Mouse (Mus musculus) frontal cortex, postnatal 14 days (tissue): ENCODE results near the gene Dmc1.

Experiments used
- DNase-seq, 2 experiments: peaks; one replicate each; pipeline ENCODE4 v3.0.0; 2022; ENCODE audit warnings: low spot score in 2 of 2

Dmc1 gene

GRCm38 (mm10) chr15:79562417-79562816 is 42.5 kb downstream of the Dmc1 start:
- DNase-seq: peak; percentile 28 to 47

GRCm38 (mm10) chr15:79559649-79560048 is 45.3 kb downstream of the Dmc1 start:
- no peak for DNase-seq

- DNase-seq: no peak
Observed at GRCm38 (mm10) chr15:79552566-79552965, 52.3 kb downstream of the Dmc1 start.

- DNase-seq: no peak
Observed at GRCm38 (mm10) chr15:79548226-79548625, 56.7 kb downstream of the Dmc1 start.

- no peak for DNase-seq
Observed at GRCm38 (mm10) chr15:79547289-79547820, 57.6 kb downstream of the Dmc1 start.

- peak; percentile 97 to 99 for DNase-seq
Observed at GRCm38 (mm10) chr15:79546410-79547288, 58.3 kb downstream of the Dmc1 start, which contains the start of gene Ddx17. Ddx17 (minus strand) TSS chr15:79546741.

- no peak for DNase-seq
Observed at GRCm38 (mm10) chr15:79545921-79546399, 58.9 kb downstream of the Dmc1 start.

- no peak for DNase-seq
Observed at GRCm38 (mm10) chr15:79545496-79545895, 59.4 kb downstream of the Dmc1 start.

- DNase-seq: no peak
Observed at GRCm38 (mm10) chr15:79543968-79544367, 60.9 kb downstream of the Dmc1 start.

- DNase-seq: no peak
Observed at GRCm38 (mm10) chr15:79533796-79534195, 71.1 kb downstream of the Dmc1 start.

GRCm38 (mm10) chr15:79529935-79530334 is 75.0 kb downstream of the Dmc1 start:
- DNase-seq: no peak

GRCm38 (mm10) chr15:79527991-79528639 is 76.8 kb downstream of the Dmc1 start:
- no peak for DNase-seq

- no peak for DNase-seq
Observed at GRCm38 (mm10) chr15:79527192-79527591, 77.7 kb downstream of the Dmc1 start.

- DNase-seq: no peak
Observed at GRCm38 (mm10) chr15:79525979-79526768, 78.7 kb downstream of the Dmc1 start.

- DNase-seq: no peak
Observed at GRCm38 (mm10) chr15:79525564-79525963, 79.3 kb downstream of the Dmc1 start.

- no peak for DNase-seq
Observed at GRCm38 (mm10) chr15:79519400-79520220, 85.3 kb downstream of the Dmc1 start.

GRCm38 (mm10) chr15:79518571-79518970 is 86.3 kb downstream of the Dmc1 start:
- no peak for DNase-seq

GRCm38 (mm10) chr15:79517710-79518109 is 87.2 kb downstream of the Dmc1 start:
- DNase-seq: no peak

GRCm38 (mm10) chr15:79516171-79517096 is 88.5 kb downstream of the Dmc1 start, which contains the start of gene Kdelr3:
Kdelr3 (plus strand) TSS chr15:79516411.
- DNase-seq: no peak

- DNase-seq: no peak
Observed at GRCm38 (mm10) chr15:79513940-79514339, 91.0 kb downstream of the Dmc1 start.
